Mouse (Mus musculus) lung, postnatal 0 days (tissue): ENCODE results near the gene Tmem132c. TPM values are rescaled to one million over a fixed set of nuclear protein-coding genes. Genes with fewer than 3 reads are reported as not detected.

ENCODE experiments used
- ATAC-seq: fragments of 200-750 bp; cut with Nextera tagmentation; 2 replicates; pipeline ENCODE4 v1.8.0; 2017; ENCODE audit warnings: moderate library complexity
- DNase-seq: peaks from one replicate; pipeline ENCODE4 v3.0.0-alpha.2; 2016; ENCODE audit warnings: low spot score
- H3K27ac ChIP-seq: fragments of 300-500 bp; sonication (generic); 2 replicates; pipeline ENCODE4 v1.5.1; 2014; ENCODE audit warnings: antibody characterized with exemption, mild to moderate bottlenecking, low read length, mixed read lengths
- H3K27me3 ChIP-seq: fragments of 300-500 bp; sonication (generic); replicated peaks from 2 replicates; pipeline ENCODE4 v1.6.1; 2014; ENCODE audit warnings: low read length, mixed read lengths; ENCODE audit not compliant: insufficient read depth
- H3K36me3 ChIP-seq: fragments of 300-500 bp; sonication (generic); 2 replicates; pipeline ENCODE4 v1.6.1; 2014; ENCODE audit warnings: low read length, mixed read lengths; ENCODE audit not compliant: insufficient read depth
- H3K4me1 ChIP-seq: fragments of 300-500 bp; sonication (generic); 2 replicates; pipeline ENCODE4 v1.6.1; 2014; ENCODE audit warnings: antibody characterized with exemption, low read depth, low read length, mixed read lengths; ENCODE audit not compliant: insufficient read depth
- H3K4me2 ChIP-seq: fragments of 300-500 bp; sonication (generic); replicated peaks from 2 replicates; pipeline ENCODE4 v1.6.1; 2014; ENCODE audit warnings: low read depth, mild to moderate bottlenecking, low read length, moderate library complexity, mixed read lengths
- H3K4me3 ChIP-seq: fragments of 300-500 bp; sonication (generic); 2 replicates; pipeline ENCODE4 v1.5.1; 2014; ENCODE audit warnings: low read depth, low read length
- H3K9ac ChIP-seq: fragments of 300-500 bp; sonication (generic); replicated peaks from 2 replicates; pipeline ENCODE4 v1.6.1; 2014; ENCODE audit warnings: low read depth, mild to moderate bottlenecking
- H3K9me3 ChIP-seq: fragments of 300-500 bp; sonication (generic); 2 replicates; pipeline ENCODE4 v1.6.1; 2016; ENCODE audit warnings: low read length, mixed read lengths
- CTCF ChIP-seq: IDR thresholded peaks from 2 replicates; pipeline ENCODE4 v1.5.1; 2016; ENCODE audit warnings: antibody characterized with exemption, mild to moderate bottlenecking
- EP300 ChIP-seq: IDR thresholded peaks from 2 replicates; pipeline ENCODE4 v1.6.1; 2016; ENCODE audit warnings: antibody characterized with exemption, mild to moderate bottlenecking, control low read depth
- WGBS: fragments of 180-500 bp; shearing (Covaris S2); extraction: QIAGEN DNeasy Blood & Tissue Kit; methylation state at CpG from one replicate; pipeline ENCODE4 v1.1.7; 2014; 5-methylcytosine and 5-hydroxymethylcytosine counted together
- polyA plus RNA-seq: library from polyadenylated mRNA; unstranded; fragments of >200 nt; fragmentation: Nextera tagmentation; extraction: Ambion mirVana; gene quantifications from 2 replicates; pipeline ENCODE4 v1.2.1, GENCODE M21; 2015

Tmem132c gene
- polyA plus RNA-seq, 1 experiment from 2014 or later: 11.1 TPM

GRCm38 (mm10) chr5:127487190-127487589 lies 245.6 kb downstream of the Tmem132c start:
- H3K27ac ChIP-seq: no peak overlapping the region
- no peaks in the 10 kb centered on the region for H3K9me3 ChIP-seq
- no peak for DNase-seq
- WGBS: 79% methylated on average over 6 of the region's 6 CpGs
- H3K4me2 ChIP-seq: no peak overlapping the region
- no peak overlapping the region for H3K9ac ChIP-seq
- H3K4me1 ChIP-seq: no peaks in the 10 kb centered on the region
- TF ChIP-seq EP300 (no peak), CTCF (peak; percentile 43)
- no peaks in the 10 kb centered on the region for H3K27me3 ChIP-seq
- no peak overlapping the region for H3K4me3 ChIP-seq
- ATAC-seq: no peak
- no peaks in the 10 kb centered on the region for H3K36me3 ChIP-seq

- peak; percentile 49 for ATAC-seq
- Histone ChIP-seq H3K4me2 (no peak overlapping the region), H3K9me3 (no peaks in the 10 kb centered on the region), H3K9ac (no peak overlapping the region), H3K4me1 (no peaks in the 10 kb centered on the region), H3K27me3 (no peaks in the 10 kb centered on the region), H3K27ac (no peak overlapping the region), H3K4me3 (no peak overlapping the region), H3K36me3 (no peaks in the 10 kb centered on the region)
- no peak for TF ChIP-seq EP300
- no peak for TF ChIP-seq CTCF
- DNase-seq: peak; percentile 32
- 48% methylated on average over 13 of the region's 13 CpGs for WGBS
These were observed 247.1 kb downstream of the Tmem132c start for GRCm38 (mm10) chr5:127488666-127489065.

GRCm38 (mm10) chr5:127491724-127492123 lies 250.1 kb downstream of the Tmem132c start:
- WGBS: 78% methylated on average over 3 of the region's 3 CpGs
- no peak for DNase-seq
- TF ChIP-seq EP300 (no peak), CTCF (no peak)
- no peak for ATAC-seq
- H3K4me3 ChIP-seq: no peak overlapping the region
- H3K4me1 ChIP-seq: no peaks in the 10 kb centered on the region
- no peaks in the 10 kb centered on the region for H3K9me3 ChIP-seq
- no peak overlapping the region for H3K9ac ChIP-seq
- no peak overlapping the region for H3K4me2 ChIP-seq
- no peaks in the 10 kb centered on the region for H3K36me3 ChIP-seq
- H3K27ac ChIP-seq: no peak overlapping the region
- H3K27me3 ChIP-seq: no peaks in the 10 kb centered on the region

GRCm38 (mm10) chr5:127496895-127497294 lies 255.3 kb downstream of the Tmem132c start:
- 39% methylated on average over 7 of the region's 7 CpGs for WGBS
- H3K9ac ChIP-seq: no peak overlapping the region
- H3K36me3 ChIP-seq: no peaks in the 10 kb centered on the region
- DNase-seq (no peak), ATAC-seq (no peak)
- TF ChIP-seq EP300 (no peak), CTCF (no peak)
- no peaks in the 10 kb centered on the region for H3K9me3 ChIP-seq
- no peak overlapping the region for H3K27ac ChIP-seq
- H3K4me3 ChIP-seq: no peak overlapping the region
- no peaks in the 10 kb centered on the region for H3K27me3 ChIP-seq
- H3K4me2 ChIP-seq: no peak overlapping the region
- H3K4me1 ChIP-seq: no peaks in the 10 kb centered on the region

GRCm38 (mm10) chr5:127499151-127499827 lies 257.7 kb downstream of the Tmem132c start:
- H3K36me3 ChIP-seq: no peaks in the 10 kb centered on the region
- no peak overlapping the region for H3K4me2 ChIP-seq
- no peak overlapping the region for H3K4me3 ChIP-seq
- no peak for ATAC-seq
- H3K9me3 ChIP-seq: no peaks in the 10 kb centered on the region
- no peak for TF ChIP-seq CTCF
- no peaks in the 10 kb centered on the region for H3K4me1 ChIP-seq
- no peak overlapping the region for H3K27ac ChIP-seq
- H3K9ac ChIP-seq: no peak overlapping the region
- H3K27me3 ChIP-seq: no peaks in the 10 kb centered on the region
- 46% methylated on average over 12 of the region's 12 CpGs for WGBS
- DNase-seq: no peak

GRCm38 (mm10) chr5:127502838-127503237 lies 261.2 kb downstream of the Tmem132c start:
- TF ChIP-seq EP300: no peak
- Histone ChIP-seq H3K4me3 (no peak overlapping the region), H3K36me3 (no peaks in the 10 kb centered on the region), H3K4me2 (no peak overlapping the region), H3K9ac (no peak overlapping the region), H3K9me3 (no peaks in the 10 kb centered on the region), H3K4me1 (no peaks in the 10 kb centered on the region), H3K27ac (no peak overlapping the region), H3K27me3 (no peaks in the 10 kb centered on the region)
- 28% methylated on average over 7 of the region's 7 CpGs for WGBS
- DNase-seq: no peak
- ATAC-seq: no peak

GRCm38 (mm10) chr5:127505697-127506096 lies 264.1 kb downstream of the Tmem132c start:
- Histone ChIP-seq H3K27me3 (no peaks in the 10 kb centered on the region), H3K4me2 (no peak overlapping the region), H3K4me1 (no peaks in the 10 kb centered on the region), H3K27ac (no peak overlapping the region), H3K4me3 (no peak overlapping the region), H3K9me3 (no peaks in the 10 kb centered on the region), H3K9ac (no peak overlapping the region), H3K36me3 (no peaks in the 10 kb centered on the region)
- ATAC-seq (no peak), DNase-seq (no peak)
- WGBS: 70% methylated on average over 6 of the region's 6 CpGs
- TF ChIP-seq CTCF (peak; percentile 37), EP300 (no peak)
